Mouse (Mus musculus) forebrain, embryonic 15.5 days (tissue): ENCODE measurements at regions not wholly inside any gene's neighbourhood (a gene's known extent, or its start where the extent isn't known, plus 50 kb on each side); places are given as distances from the start of the nearest gene placed in this dataset.

ENCODE experiments used
- ATAC-seq: fragments of 200-750 bp; cut with Nextera tagmentation; replicated peaks from 2 replicates; pipeline ENCODE4 v1.8.0; 2017; ENCODE audit warnings: mild to moderate bottlenecking, moderate TSS enrichment, moderate library complexity
- H3K27ac ChIP-seq: fragments of 300-500 bp; sonication (generic); replicated peaks from 2 replicates; pipeline ENCODE4 v1.5.1; 2015; ENCODE audit warnings: mild to moderate bottlenecking, inconsistent platforms
- H3K27me3 ChIP-seq: fragments of 300-500 bp; sonication (generic); 2 replicates; pipeline ENCODE4 v1.6.1; 2015; ENCODE audit warnings: inconsistent platforms
- H3K36me3 ChIP-seq: fragments of 300-500 bp; sonication (generic); 2 replicates; pipeline ENCODE4 v1.6.1; 2015; ENCODE audit warnings: mild to moderate bottlenecking, inconsistent platforms
- H3K4me1 ChIP-seq: fragments of 300-500 bp; sonication (generic); 2 replicates; pipeline ENCODE4 v1.6.1; 2015; ENCODE audit warnings: inconsistent platforms
- H3K4me2 ChIP-seq: fragments of 300-500 bp; sonication (generic); replicated peaks from 2 replicates; pipeline ENCODE4 v1.6.1; 2015; ENCODE audit warnings: mild to moderate bottlenecking, inconsistent platforms
- H3K4me3 ChIP-seq: fragments of 300-500 bp; sonication (generic); 2 replicates; pipeline ENCODE4 v1.5.1; 2015; ENCODE audit warnings: mild to moderate bottlenecking, inconsistent platforms
- H3K9ac ChIP-seq: fragments of 300-500 bp; sonication (generic); replicated peaks from 2 replicates; pipeline ENCODE4 v1.6.1; 2015; ENCODE audit warnings: mild to moderate bottlenecking, inconsistent platforms
- H3K9me3 ChIP-seq: fragments of 300-500 bp; sonication (generic); 2 replicates; pipeline ENCODE4 v1.6.1; 2016; ENCODE audit warnings: inconsistent platforms
- WGBS: fragments of 180-500 bp; shearing (Covaris S2); methylation state at CpG from one replicate; pipeline ENCODE4 v1.1.7; 2015; ENCODE audit warnings: mixed read lengths; 5-methylcytosine and 5-hydroxymethylcytosine counted together

GRCm38 (mm10) chr17:88262326-88263187 lies 178.0 kb upstream of the Foxn2 start:
- no peaks in the 10 kb centered on the region; the same call in 1 of the 2 replicates for H3K4me1 ChIP-seq
- no peaks in the 10 kb centered on the region for H3K27me3 ChIP-seq
- no peak for ATAC-seq
- H3K36me3 ChIP-seq, result no peaks in the 10 kb centered on the region
- H3K9me3 ChIP-seq, result 0 out of 2 replicates have a peak, but pooled peaks cover 2% of the 10 kb centered on the region
- WGBS, result 66% methylated on average over 13 of the region's 13 CpGs
- no peak overlapping the region for H3K27ac ChIP-seq
- no peak overlapping the region for H3K4me2 ChIP-seq
- no peak overlapping the region for H3K4me3 ChIP-seq
- no peak overlapping the region for H3K9ac ChIP-seq

- 0 out of 2 replicates have a peak, but pooled peaks cover 4% of the 10 kb centered on the region for H3K9me3 ChIP-seq
- WGBS, result 87% methylated on average over 13 of the region's 13 CpGs
- no peak overlapping the region for H3K4me3 ChIP-seq
- no peak overlapping the region for H3K4me2 ChIP-seq
- no peaks in the 10 kb centered on the region for H3K4me1 ChIP-seq
- H3K27me3 ChIP-seq, result no peaks in the 10 kb centered on the region
- H3K27ac ChIP-seq, result no peak overlapping the region
- ATAC-seq, result no peak
- no peaks in the 10 kb centered on the region for H3K36me3 ChIP-seq
- H3K9ac ChIP-seq, result no peak overlapping the region
Measured at GRCm38 (mm10) chr17:88265291-88265690, 175.2 kb upstream of the Foxn2 start.

GRCm38 (mm10) chr17:88268216-88268615 lies 172.3 kb upstream of the Foxn2 start:
- no peaks in the 10 kb centered on the region for H3K36me3 ChIP-seq
- no peak overlapping the region for H3K4me3 ChIP-seq
- H3K9me3 ChIP-seq, result 0 out of 2 replicates have a peak, but pooled peaks cover 4% of the 10 kb centered on the region
- H3K27ac ChIP-seq, result no peak overlapping the region
- 81% methylated on average over 8 of the region's 8 CpGs for WGBS
- no peak overlapping the region for H3K4me2 ChIP-seq
- no peak overlapping the region for H3K9ac ChIP-seq
- H3K4me1 ChIP-seq, result no peaks in the 10 kb centered on the region
- H3K27me3 ChIP-seq, result no peaks in the 10 kb centered on the region
- no peak for ATAC-seq

- H3K4me1 ChIP-seq, result peaks cover 2% of the 10 kb centered on the region; the same call in 1 of the 2 replicates
- no peaks in the 10 kb centered on the region for H3K27me3 ChIP-seq
- H3K4me3 ChIP-seq, result no peak overlapping the region
- H3K4me2 ChIP-seq, result no peak overlapping the region
- WGBS, result 95% methylated on average over 14 of the region's 14 CpGs
- no peak overlapping the region for H3K9ac ChIP-seq
- ATAC-seq, result no peak
- no peaks in the 10 kb centered on the region for H3K36me3 ChIP-seq
- H3K27ac ChIP-seq, result no peak overlapping the region
- H3K9me3 ChIP-seq, result 0 out of 2 replicates have a peak, but pooled peaks cover 4% of the 10 kb centered on the region
Measured at GRCm38 (mm10) chr17:88268802-88269201, 171.7 kb upstream of the Foxn2 start.

- no peak for ATAC-seq
- Histone ChIP-seq H3K9ac (no peak overlapping the region), H3K4me3 (no peak overlapping the region), H3K36me3 (no peaks in the 10 kb centered on the region), H3K4me1 (peaks cover 19% of the 10 kb centered on the region), H3K9me3 (0 out of 2 replicates have a peak, but pooled peaks cover 4% of the 10 kb centered on the region), H3K27ac (no peak overlapping the region), H3K4me2 (no peak overlapping the region), H3K27me3 (no peaks in the 10 kb centered on the region)
- WGBS, result 89% methylated on average over 5 of the region's 5 CpGs
Measured at GRCm38 (mm10) chr17:88270896-88271295, 169.6 kb upstream of the Foxn2 start.

GRCm38 (mm10) chr17:88272161-88272560 lies 168.3 kb upstream of the Foxn2 start:
- no peak for ATAC-seq
- 94% methylated on average over 5 of the region's 5 CpGs for WGBS

GRCm38 (mm10) chr17:88273520-88273919 lies 167.0 kb upstream of the Foxn2 start:
- H3K27ac ChIP-seq, result no peak overlapping the region
- no peak for ATAC-seq
- no peaks in the 10 kb centered on the region for H3K9me3 ChIP-seq
- 93% methylated on average over 9 of the region's 9 CpGs for WGBS
- peaks cover 19% of the 10 kb centered on the region for H3K4me1 ChIP-seq
- H3K9ac ChIP-seq, result no peak overlapping the region
- H3K4me3 ChIP-seq, result no peak overlapping the region
- H3K36me3 ChIP-seq, result no peaks in the 10 kb centered on the region
- H3K27me3 ChIP-seq, result no peaks in the 10 kb centered on the region
- no peak overlapping the region for H3K4me2 ChIP-seq

More at GRCm38 (mm10) chr17:88272161-88272560, 168.3 kb upstream of the Foxn2 start:
- Histone ChIP-seq H3K4me3 (no peak overlapping the region), H3K27ac (no peak overlapping the region), H3K4me2 (no peak overlapping the region), H3K9ac (no peak overlapping the region), H3K36me3 (no peaks in the 10 kb centered on the region), H3K9me3 (0 out of 2 replicates have a peak, but pooled peaks cover 4% of the 10 kb centered on the region), H3K27me3 (no peaks in the 10 kb centered on the region), H3K4me1 (peaks cover 19% of the 10 kb centered on the region)

GRCm38 (mm10) chr17:88274003-88274698 lies 166.4 kb upstream of the Foxn2 start:
- H3K9me3 ChIP-seq, result no peaks in the 10 kb centered on the region
- H3K27ac ChIP-seq, result peak overlapping the region; percentile 77
- peak overlapping the region; percentile 17 for H3K4me2 ChIP-seq
- ATAC-seq, result peak; percentile 59
- H3K4me3 ChIP-seq, result no peak overlapping the region
- H3K27me3 ChIP-seq, result no peaks in the 10 kb centered on the region
- no peak overlapping the region for H3K9ac ChIP-seq
- peaks cover 19% of the 10 kb centered on the region for H3K4me1 ChIP-seq
- no peaks in the 10 kb centered on the region for H3K36me3 ChIP-seq
- 49% methylated on average over 14 of the region's 14 CpGs for WGBS

GRCm38 (mm10) chr17:88274720-88275433 lies 165.6 kb upstream of the Foxn2 start:
- Histone ChIP-seq H3K9ac (no peak overlapping the region), H3K36me3 (no peaks in the 10 kb centered on the region), H3K4me3 (no peak overlapping the region), H3K9me3 (no peaks in the 10 kb centered on the region), H3K4me1 (peaks cover 19% of the 10 kb centered on the region), H3K27me3 (no peaks in the 10 kb centered on the region), H3K27ac (peak overlapping the region; percentile 77), H3K4me2 (peak overlapping the region; percentile 17)
- WGBS, result 17% methylated on average over 6 of the region's 6 CpGs
- ATAC-seq, result peak; percentile 78

GRCm38 (mm10) chr17:88279656-88280055 lies 160.9 kb upstream of the Foxn2 start:
- H3K4me1 ChIP-seq, result peaks cover 8% of the 10 kb centered on the region
- H3K9ac ChIP-seq, result no peak overlapping the region
- no peak for ATAC-seq
- H3K9me3 ChIP-seq, result no peaks in the 10 kb centered on the region
- H3K4me3 ChIP-seq, result no peak overlapping the region
- no peaks in the 10 kb centered on the region for H3K36me3 ChIP-seq
- H3K4me2 ChIP-seq, result no peak overlapping the region
- no peaks in the 10 kb centered on the region for H3K27me3 ChIP-seq
- H3K27ac ChIP-seq, result no peak overlapping the region
- WGBS, result 84% methylated on average over 5 of the region's 5 CpGs

GRCm38 (mm10) chr17:88282711-88283110 lies 157.8 kb upstream of the Foxn2 start:
- H3K27ac ChIP-seq, result no peak overlapping the region
- ATAC-seq, result no peak
- no peaks in the 10 kb centered on the region for H3K4me1 ChIP-seq
- no peak overlapping the region for H3K9ac ChIP-seq
- H3K4me3 ChIP-seq, result no peak overlapping the region
- no peak overlapping the region for H3K4me2 ChIP-seq
- no peaks in the 10 kb centered on the region for H3K36me3 ChIP-seq
- WGBS, result 72% methylated on average over 1 of the region's 1 CpGs
- peaks cover 3% of the 10 kb centered on the region; the same call in 1 of the 2 replicates for H3K9me3 ChIP-seq
- no peaks in the 10 kb centered on the region for H3K27me3 ChIP-seq

GRCm38 (mm10) chr17:88284477-88284876 lies 156.0 kb upstream of the Foxn2 start:
- Histone ChIP-seq H3K4me3 (no peak overlapping the region), H3K9ac (no peak overlapping the region), H3K9me3 (peaks cover 15% of the 10 kb centered on the region; the same call in 1 of the 2 replicates), H3K4me1 (no peaks in the 10 kb centered on the region), H3K27ac (no peak overlapping the region), H3K27me3 (no peaks in the 10 kb centered on the region), H3K4me2 (no peak overlapping the region), H3K36me3 (no peaks in the 10 kb centered on the region)
- ATAC-seq, result no peak
- 90% methylated on average over 3 of the region's 3 CpGs for WGBS
